Mouse (Mus musculus): ENCODE results near the gene Gm765.

Gene Gm765

DNA sequence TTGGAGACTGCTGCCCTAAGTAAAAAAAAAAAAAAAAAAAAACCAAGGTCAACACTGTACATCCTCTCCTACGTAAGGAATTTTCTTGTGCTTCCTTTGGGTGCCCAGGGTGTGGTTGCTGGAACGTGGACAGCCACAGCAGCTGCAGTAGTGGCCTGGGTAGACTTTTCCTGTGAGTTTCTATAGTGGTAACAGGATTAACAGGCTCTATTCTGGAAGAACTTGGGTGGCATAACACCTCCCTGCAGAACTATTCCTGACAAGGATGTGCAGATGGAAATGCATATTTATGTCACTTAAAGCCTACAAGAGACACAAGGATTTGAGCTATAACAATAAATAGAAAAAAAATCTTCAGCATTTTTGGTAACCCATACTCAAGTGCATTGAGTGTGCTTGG is 83.5 kb downstream of the Gm765 start:
- no peaks in the 10 kb centered on the region for H3K9me3 ChIP-seq (ENCODE audit: low read length)
- no peaks in the 10 kb centered on the region for H3K27me3 ChIP-seq (ENCODE audit: insufficient read depth, low read length)
- H3K4me1 ChIP-seq (replicated peaks; ENCODE audit: low read depth, low read length), result no peaks in the 10 kb centered on the region
- no peak overlapping the region for H3K4me3 ChIP-seq (replicated peaks; ENCODE audit: low read length)
- no peaks in the 10 kb centered on the region for H3K36me3 ChIP-seq (ENCODE audit: insufficient read depth, low read length)
- no peak for TF ChIP-seq POU5F1 (IDR thresholded peaks at IDR 0.05; ENCODE audit: borderline replicate concordance, low read length)
- no peak for TF ChIP-seq NANOG (IDR thresholded peaks at IDR 0.05; ENCODE audit: borderline replicate concordance, low read length)
- no peak for TF ChIP-seq CTCF (conservative IDR thresholded peaks at IDR 0.05; ENCODE audit: low read length)

DNA sequence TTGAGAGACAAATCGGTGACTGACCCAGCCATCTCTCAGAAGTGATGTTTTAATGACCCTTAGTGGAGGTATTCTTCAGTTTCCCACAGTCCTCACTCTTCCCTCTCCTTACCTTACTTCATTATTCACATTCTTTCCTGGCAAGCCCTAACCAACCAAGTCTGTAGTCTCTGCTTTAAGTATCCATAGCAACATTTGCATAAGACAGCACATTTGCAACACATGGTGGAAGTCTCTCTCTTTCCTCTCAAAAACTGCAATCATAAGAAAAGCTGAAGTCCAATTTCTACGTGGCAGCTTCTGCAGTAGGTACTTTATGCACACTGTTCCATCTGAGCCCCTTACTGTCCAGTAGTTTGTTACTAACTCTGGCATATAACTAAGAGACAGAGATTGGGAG is 96.1 kb downstream of the Gm765 start:
- H3K4me3 ChIP-seq (replicated peaks; ENCODE audit: low read length), result no peak overlapping the region
- no peaks in the 10 kb centered on the region for H3K36me3 ChIP-seq (ENCODE audit: insufficient read depth, low read length)
- no peak for TF ChIP-seq NANOG (IDR thresholded peaks at IDR 0.05; ENCODE audit: borderline replicate concordance, low read length)
- TF ChIP-seq POU5F1 (IDR thresholded peaks at IDR 0.05; ENCODE audit: borderline replicate concordance, low read length), result no peak
- TF ChIP-seq CTCF (conservative IDR thresholded peaks at IDR 0.05; ENCODE audit: low read length), result no peak
- no peaks in the 10 kb centered on the region for H3K9me3 ChIP-seq (ENCODE audit: low read length)
- no peaks in the 10 kb centered on the region for H3K27me3 ChIP-seq (ENCODE audit: insufficient read depth, low read length)
- H3K4me1 ChIP-seq (replicated peaks; ENCODE audit: low read depth, low read length), result no peaks in the 10 kb centered on the region

DNA sequence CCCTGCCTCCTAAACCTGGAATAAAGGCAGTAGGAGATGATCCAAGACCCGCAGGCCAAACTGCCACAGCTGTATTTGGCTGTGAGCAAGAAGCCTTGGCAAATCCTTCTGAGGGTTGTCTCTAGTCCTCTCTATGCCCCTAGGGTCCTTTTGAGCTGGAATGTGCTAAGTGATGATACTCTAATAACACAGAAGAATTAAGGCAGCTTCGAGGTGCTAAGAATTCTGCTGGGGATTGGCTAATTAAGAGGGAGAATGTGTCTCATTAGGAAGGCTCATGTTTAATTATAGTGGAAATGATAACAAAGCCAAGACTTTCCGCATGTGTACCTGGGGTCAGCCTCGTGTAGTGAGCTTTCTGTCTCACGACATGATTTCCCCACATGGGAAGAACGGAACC is 99.4 kb downstream of the Gm765 start:
- Histone ChIP-seq H3K4me3 (replicated peaks; ENCODE audit: low read length) (no peak overlapping the region), H3K36me3 (ENCODE audit: insufficient read depth, low read length) (no peaks in the 10 kb centered on the region), H3K27me3 (ENCODE audit: insufficient read depth, low read length) (no peaks in the 10 kb centered on the region), H3K4me1 (replicated peaks; ENCODE audit: low read depth, low read length) (no peaks in the 10 kb centered on the region), H3K9me3 (ENCODE audit: low read length) (no peaks in the 10 kb centered on the region)
- TF ChIP-seq POU5F1 (IDR thresholded peaks at IDR 0.05; ENCODE audit: borderline replicate concordance, low read length), result no peak
- TF ChIP-seq CTCF (conservative IDR thresholded peaks at IDR 0.05; ENCODE audit: low read length), result no peak
- no peak for TF ChIP-seq NANOG (IDR thresholded peaks at IDR 0.05; ENCODE audit: borderline replicate concordance, low read length)

DNA sequence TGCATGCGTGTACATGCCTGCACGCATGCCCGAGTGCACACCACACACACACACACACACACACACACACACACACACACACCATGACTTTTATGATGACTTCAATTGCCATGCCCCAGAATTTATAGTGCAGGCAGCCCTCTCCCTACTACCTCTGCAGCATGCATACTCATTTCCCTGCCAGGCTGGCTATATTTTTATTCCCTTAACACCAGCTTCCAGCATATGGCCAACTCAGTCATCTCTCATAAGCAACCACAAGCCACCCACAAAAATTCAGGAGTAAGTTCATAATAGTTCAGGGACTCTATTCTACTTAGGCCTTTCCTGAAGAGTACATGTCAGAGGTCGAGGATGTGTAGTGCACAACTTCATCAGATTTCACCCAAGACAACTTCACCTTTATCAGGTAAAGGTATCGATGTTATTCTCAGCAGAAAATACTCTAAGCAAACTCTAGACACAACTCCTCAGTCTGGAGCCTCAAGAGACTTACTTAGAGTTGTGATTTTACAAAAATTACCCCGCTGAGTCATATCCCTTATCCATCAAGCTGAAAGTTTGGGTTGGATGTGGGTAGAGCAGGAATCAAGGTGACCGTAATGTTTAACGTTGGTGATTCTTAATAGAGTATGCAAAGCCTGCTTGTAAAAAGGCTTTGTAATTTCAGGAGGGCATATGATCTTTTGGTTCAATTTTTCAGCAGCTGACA is 101.8 kb downstream of the Gm765 start:
- TF ChIP-seq NANOG (IDR thresholded peaks at IDR 0.05; ENCODE audit: borderline replicate concordance, low read length) (no peak), POU5F1 (IDR thresholded peaks at IDR 0.05; ENCODE audit: borderline replicate concordance, low read length) (no peak), CTCF (conservative IDR thresholded peaks at IDR 0.05; ENCODE audit: low read length) (no peak)
- no peaks in the 10 kb centered on the region for H3K36me3 ChIP-seq (ENCODE audit: insufficient read depth, low read length)
- H3K4me3 ChIP-seq (replicated peaks; ENCODE audit: low read length), result no peak overlapping the region
- H3K9me3 ChIP-seq (ENCODE audit: low read length), result no peaks in the 10 kb centered on the region
- no peaks in the 10 kb centered on the region for H3K27me3 ChIP-seq (ENCODE audit: insufficient read depth, low read length)
- no peaks in the 10 kb centered on the region for H3K4me1 ChIP-seq (replicated peaks; ENCODE audit: low read depth, low read length)

DNA sequence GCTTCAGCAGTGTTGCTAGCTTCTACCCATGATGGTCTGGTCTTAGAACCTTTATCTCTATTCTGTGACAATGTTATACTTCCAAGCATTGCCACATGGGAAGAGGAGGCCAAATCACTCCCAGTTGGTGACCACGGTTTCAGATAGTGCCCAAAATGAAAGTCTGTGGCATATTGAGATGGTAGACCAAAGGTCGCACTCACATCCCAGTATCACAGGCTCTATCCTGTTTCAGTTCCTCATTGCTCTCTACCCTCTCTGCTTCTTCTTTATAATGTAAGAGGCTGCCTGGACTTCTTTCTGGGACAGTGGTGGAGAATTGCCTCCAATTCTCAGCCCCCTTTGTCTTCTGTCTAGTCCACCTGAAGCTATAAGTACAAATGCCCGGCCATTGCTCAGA is 108.5 kb downstream of the Gm765 start:
- TF ChIP-seq POU5F1 (IDR thresholded peaks at IDR 0.05; ENCODE audit: borderline replicate concordance, low read length), result no peak
- no peak for TF ChIP-seq CTCF (conservative IDR thresholded peaks at IDR 0.05; ENCODE audit: low read length)
- TF ChIP-seq NANOG (IDR thresholded peaks at IDR 0.05; ENCODE audit: borderline replicate concordance, low read length), result no peak
- Histone ChIP-seq H3K9me3 (ENCODE audit: low read length) (no peaks in the 10 kb centered on the region), H3K27me3 (ENCODE audit: insufficient read depth, low read length) (no peaks in the 10 kb centered on the region), H3K4me3 (replicated peaks; ENCODE audit: low read length) (no peak overlapping the region), H3K36me3 (ENCODE audit: insufficient read depth, low read length) (no peaks in the 10 kb centered on the region), H3K4me1 (replicated peaks; ENCODE audit: low read depth, low read length) (no peaks in the 10 kb centered on the region)

DNA sequence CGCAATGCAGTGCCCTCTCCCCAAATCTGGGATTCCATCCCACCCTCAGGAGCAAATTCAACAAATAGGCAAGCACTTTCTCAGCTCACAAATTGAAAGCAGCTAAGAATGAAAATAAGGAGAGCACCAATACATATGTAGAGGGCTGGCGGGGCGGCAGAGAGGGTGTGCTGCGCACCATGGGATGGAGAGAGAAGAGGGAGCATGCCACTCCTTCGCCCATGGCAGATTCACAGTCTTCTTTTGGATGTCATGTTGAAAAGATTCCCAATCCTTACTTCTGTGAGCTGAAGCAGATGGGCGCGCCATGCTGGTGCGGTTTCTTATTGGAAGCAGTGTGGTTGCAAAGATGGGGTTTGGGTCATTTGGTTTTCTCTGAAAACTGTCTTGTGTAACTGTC is 118.6 kb downstream of the Gm765 start:
- TF ChIP-seq NANOG (IDR thresholded peaks at IDR 0.05; ENCODE audit: borderline replicate concordance, low read length) (no peak), POU5F1 (IDR thresholded peaks at IDR 0.05; ENCODE audit: borderline replicate concordance, low read length) (no peak), CTCF (conservative IDR thresholded peaks at IDR 0.05; ENCODE audit: low read length) (no peak)
- H3K9me3 ChIP-seq (ENCODE audit: low read length), result no peaks in the 10 kb centered on the region
- no peak overlapping the region for H3K4me3 ChIP-seq (replicated peaks; ENCODE audit: low read length)
- H3K27me3 ChIP-seq (ENCODE audit: insufficient read depth, low read length), result no peaks in the 10 kb centered on the region
- H3K36me3 ChIP-seq (ENCODE audit: insufficient read depth, low read length), result no peaks in the 10 kb centered on the region
- H3K4me1 ChIP-seq (replicated peaks; ENCODE audit: low read depth, low read length), result no peaks in the 10 kb centered on the region

DNA sequence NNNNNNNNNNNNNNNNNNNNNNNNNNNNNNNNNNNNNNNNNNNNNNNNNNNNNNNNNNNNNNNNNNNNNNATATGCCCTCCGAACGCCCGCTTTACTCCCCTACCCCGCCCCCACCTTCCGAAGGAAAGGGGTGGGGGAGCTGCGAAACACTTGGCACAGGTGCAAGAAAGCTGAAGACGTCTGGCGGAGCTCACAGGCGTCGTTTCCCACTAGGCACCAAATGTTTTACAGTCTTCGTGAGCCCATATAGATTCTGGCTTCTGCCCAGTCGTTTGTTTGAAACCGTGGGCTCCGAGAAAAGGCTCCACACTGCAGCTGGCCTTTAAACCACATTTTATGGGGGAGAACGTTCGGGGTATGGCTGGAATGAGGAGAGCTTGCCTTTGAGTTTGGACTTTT is 120.6 kb downstream of the Gm765 start:
- Histone ChIP-seq H3K27me3 (ENCODE audit: insufficient read depth, low read length) (no peaks in the 10 kb centered on the region), H3K9me3 (ENCODE audit: low read length) (peaks cover 6% of the 10 kb centered on the region), H3K36me3 (ENCODE audit: insufficient read depth, low read length) (no peaks in the 10 kb centered on the region), H3K4me1 (replicated peaks; ENCODE audit: low read depth, low read length) (no peaks in the 10 kb centered on the region), H3K4me3 (replicated peaks; ENCODE audit: low read length) (no peak overlapping the region)
- no peak for TF ChIP-seq NANOG (IDR thresholded peaks at IDR 0.05; ENCODE audit: borderline replicate concordance, low read length)
- no peak for TF ChIP-seq POU5F1 (IDR thresholded peaks at IDR 0.05; ENCODE audit: borderline replicate concordance, low read length)
- TF ChIP-seq CTCF (conservative IDR thresholded peaks at IDR 0.05; ENCODE audit: low read length), result no peak

DNA sequence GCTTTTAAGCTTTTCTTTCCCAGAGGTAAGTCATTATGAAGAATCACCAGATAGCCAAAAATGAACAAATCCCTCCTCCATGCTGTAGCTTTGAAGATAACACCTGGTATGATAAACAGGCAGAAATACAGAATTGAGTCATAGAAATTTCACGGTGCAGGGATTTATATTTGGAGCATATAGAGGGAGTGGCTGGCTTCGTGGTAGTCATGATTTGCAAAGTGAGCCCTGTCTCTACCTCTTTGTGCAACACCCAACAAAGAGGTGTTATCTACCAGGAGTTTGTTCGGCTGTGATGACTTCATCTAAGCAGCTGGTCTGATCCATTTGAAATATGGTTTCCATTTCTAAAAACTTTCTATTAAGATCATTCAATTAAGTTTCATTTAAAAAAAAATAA is 130.3 kb downstream of the Gm765 start:
- H3K27me3 ChIP-seq (ENCODE audit: insufficient read depth, low read length), result no peaks in the 10 kb centered on the region
- no peaks in the 10 kb centered on the region for H3K4me1 ChIP-seq (replicated peaks; ENCODE audit: low read depth, low read length)
- TF ChIP-seq POU5F1 (IDR thresholded peaks at IDR 0.05; ENCODE audit: borderline replicate concordance, low read length), result no peak
- no peak for TF ChIP-seq CTCF (conservative IDR thresholded peaks at IDR 0.05; ENCODE audit: low read length)
- no peak for TF ChIP-seq NANOG (IDR thresholded peaks at IDR 0.05; ENCODE audit: borderline replicate concordance, low read length)
- H3K4me3 ChIP-seq (replicated peaks; ENCODE audit: low read length), result no peak overlapping the region
- peaks cover 6% of the 10 kb centered on the region for H3K9me3 ChIP-seq (ENCODE audit: low read length)
- no peaks in the 10 kb centered on the region for H3K36me3 ChIP-seq (ENCODE audit: insufficient read depth, low read length)

DNA sequence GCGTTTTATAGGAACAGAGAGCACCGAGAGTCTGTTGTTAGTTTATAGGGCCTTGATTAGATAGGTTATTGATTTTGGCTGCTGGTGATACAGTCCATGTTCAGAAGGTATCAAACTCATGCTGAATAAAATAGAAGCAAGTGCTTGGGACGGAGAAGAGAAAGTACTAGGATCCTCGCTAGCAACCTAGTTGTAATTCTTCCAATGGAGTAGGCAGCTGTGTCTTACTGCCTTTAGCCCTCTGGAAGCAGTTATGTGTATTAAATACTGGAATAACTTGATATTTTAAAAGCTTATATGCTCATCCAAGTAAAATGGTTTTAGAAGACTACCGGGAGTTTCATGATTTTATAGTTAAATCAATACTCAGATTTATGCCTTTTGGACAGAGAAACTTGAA is 132.3 kb downstream of the Gm765 start:
- no peaks in the 10 kb centered on the region for H3K36me3 ChIP-seq (ENCODE audit: insufficient read depth, low read length)
- TF ChIP-seq CTCF (conservative IDR thresholded peaks at IDR 0.05; ENCODE audit: low read length) (no peak), POU5F1 (IDR thresholded peaks at IDR 0.05; ENCODE audit: borderline replicate concordance, low read length) (no peak), NANOG (IDR thresholded peaks at IDR 0.05; ENCODE audit: borderline replicate concordance, low read length) (no peak)
- no peaks in the 10 kb centered on the region for H3K27me3 ChIP-seq (ENCODE audit: insufficient read depth, low read length)
- H3K9me3 ChIP-seq (ENCODE audit: low read length), result peaks cover 6% of the 10 kb centered on the region
- no peaks in the 10 kb centered on the region for H3K4me1 ChIP-seq (replicated peaks; ENCODE audit: low read depth, low read length)
- H3K4me3 ChIP-seq (replicated peaks; ENCODE audit: low read length), result no peak overlapping the region
